Mouse (Mus musculus) left cerebral cortex, adult 2 months (tissue): ENCODE results near the gene Osbpl6. TPM values are rescaled to one million over a fixed set of nuclear protein-coding genes. Genes with fewer than 3 reads are reported as not detected.

Source experiments
- DNase-seq, 2 experiments: peaks; one replicate each; pipeline ENCODE4 v3.0.0; 2021 to 2022; ENCODE audit warnings: low spot score in 2 of 2, mixed read lengths in 1 of 2; ENCODE audit errors: extremely low spot score in 1 of 2
- H3K27ac ChIP-seq: fragments of 200-600 bp; 2 replicates; pipeline ENCODE4 v1.8.1; 2022
- H3K4me3 ChIP-seq: fragments of 200-600 bp; 2 replicates; pipeline ENCODE4 v1.8.1; 2022
- CTCF ChIP-seq: fragments of 200-600 bp; IDR thresholded peaks from 2 replicates; pipeline ENCODE4 v1.8.1; 2022; ENCODE audit warnings: antibody characterized with exemption, mild to moderate bottlenecking, moderate library complexity
- intact Hi-C: fragments of 180-260 bp; cut with DNase I; formaldehyde crosslinking; loops from one replicate; pipeline ENCODE4 v1.15.1; 2025
- total RNA-seq, 2 experiments: library from RNA; stranded (reverse); gene quantifications; 2 replicates each; pipeline ENCODE4 v1.2.3; 2021

Osbpl6 gene
- total RNA-seq, 2 experiments from 2014 or later: 53.0 to 62.0 TPM

GRCm38 (mm10) chr2:76426816-76427215 is 20.5 kb downstream of the Osbpl6 start:
- intact Hi-C loops: no loop called here
- DNase-seq: no peak
- H3K27ac ChIP-seq: no peak overlapping the region
- H3K4me3 ChIP-seq: no peak overlapping the region
- TF ChIP-seq CTCF: no peak

- H3K27ac ChIP-seq: no peak overlapping the region
- H3K4me3 ChIP-seq: no peak overlapping the region
- intact Hi-C loops: no loop called here
- DNase-seq: no peak
- no peak for TF ChIP-seq CTCF
Measured at GRCm38 (mm10) chr2:76429318-76429717, 23.0 kb downstream of the Osbpl6 start.

- TF ChIP-seq CTCF: no peak
Measured at GRCm38 (mm10) chr2:76429855-76430254, 23.5 kb downstream of the Osbpl6 start.

GRCm38 (mm10) chr2:76430539-76430938 is 24.2 kb downstream of the Osbpl6 start:
- H3K4me3 ChIP-seq: no peak overlapping the region
- intact Hi-C loops: no loop called here
- DNase-seq: no peak
- H3K27ac ChIP-seq: no peak overlapping the region
- TF ChIP-seq CTCF: no peak

More at GRCm38 (mm10) chr2:76429855-76430254, 23.5 kb downstream of the Osbpl6 start:
- Histone ChIP-seq H3K4me3 (no peak overlapping the region), H3K27ac (no peak overlapping the region)
- intact Hi-C loops: no loop called here
- DNase-seq: no peak

GRCm38 (mm10) chr2:76434224-76434623 is 27.9 kb downstream of the Osbpl6 start:
- intact Hi-C loops: no loop called here

GRCm38 (mm10) chr2:76435667-76436239 is 29.4 kb downstream of the Osbpl6 start:
- Histone ChIP-seq H3K27ac (no peak overlapping the region), H3K4me3 (no peak overlapping the region)
- intact Hi-C loops: no loop called here
- no peak for TF ChIP-seq CTCF
- DNase-seq: no peak

More at GRCm38 (mm10) chr2:76434224-76434623, 27.9 kb downstream of the Osbpl6 start:
- Histone ChIP-seq H3K4me3 (no peak overlapping the region), H3K27ac (no peak overlapping the region)
- TF ChIP-seq CTCF: no peak
- DNase-seq: no peak

- TF ChIP-seq CTCF: no peak
- no peak overlapping the region for H3K27ac ChIP-seq
- intact Hi-C loops: no loop called here
- H3K4me3 ChIP-seq: no peak overlapping the region
- no peak for DNase-seq
Measured at GRCm38 (mm10) chr2:76437372-76437771, 31.1 kb downstream of the Osbpl6 start.

GRCm38 (mm10) chr2:76439540-76439939 is 33.2 kb downstream of the Osbpl6 start:
- intact Hi-C loops: no loop called here
- DNase-seq: no peak
- H3K27ac ChIP-seq: no peak overlapping the region
- TF ChIP-seq CTCF: no peak
- H3K4me3 ChIP-seq: no peak overlapping the region

- TF ChIP-seq CTCF: no peak
- DNase-seq: no peak
- intact Hi-C loops: no loop called here
- no peak overlapping the region for H3K27ac ChIP-seq
- no peak overlapping the region for H3K4me3 ChIP-seq
Measured at GRCm38 (mm10) chr2:76442086-76442485, 35.8 kb downstream of the Osbpl6 start.

- no peak for DNase-seq
- Histone ChIP-seq H3K4me3 (no peak overlapping the region), H3K27ac (no peak overlapping the region)
- no peak for TF ChIP-seq CTCF
- intact Hi-C loops: no loop called here
Measured at GRCm38 (mm10) chr2:76449836-76450355, 43.6 kb downstream of the Osbpl6 start.

- Histone ChIP-seq H3K27ac (no peak overlapping the region), H3K4me3 (no peak overlapping the region)
- intact Hi-C loops: no loop called here
- no peak for TF ChIP-seq CTCF
- no peak for DNase-seq
Measured at GRCm38 (mm10) chr2:76466723-76467122, 60.4 kb downstream of the Osbpl6 start.

- intact Hi-C loops: no loop called here
- no peak for TF ChIP-seq CTCF
- Histone ChIP-seq H3K27ac (no peak overlapping the region), H3K4me3 (no peak overlapping the region)
- DNase-seq: peak; percentile 47 to 54
Measured at GRCm38 (mm10) chr2:76468204-76468603, 61.9 kb downstream of the Osbpl6 start.

- intact Hi-C loops: no loop called here
- TF ChIP-seq CTCF: no peak
- no peak for DNase-seq
- Histone ChIP-seq H3K4me3 (no peak overlapping the region), H3K27ac (no peak overlapping the region)
Measured at GRCm38 (mm10) chr2:76469091-76469750, 62.9 kb downstream of the Osbpl6 start.
